8 mouse cellular contexts compared by ENCODE assay signal in the genomic region with DNA sequence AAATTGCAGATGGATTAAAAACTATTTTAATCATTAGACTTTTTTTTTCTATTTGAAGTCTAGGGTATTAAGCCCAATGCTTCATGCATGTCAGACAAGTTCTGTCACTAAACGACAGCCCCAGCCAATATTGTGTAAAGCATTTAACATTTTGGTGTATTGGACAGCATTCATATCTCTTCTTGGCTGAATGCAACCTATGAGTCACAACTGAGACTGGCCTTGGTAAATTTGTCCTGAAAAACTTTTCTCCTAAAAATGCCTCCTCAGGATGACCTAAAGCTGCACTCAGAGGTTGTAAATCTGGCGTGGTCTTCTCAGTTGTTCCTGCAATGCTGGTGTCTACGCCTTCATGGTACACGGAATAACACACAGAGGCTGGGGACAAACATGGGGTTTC.
"Had no signal": no experiment of that assay in that cellular context is flagged by ENCODE, and none has a peak within 500 bp of the region (broad histone marks: within the 10 kb centered on the region; RNA-seq: fewer than 3 reads in every experiment).

No protein-coding gene starts in this region.

- DNase-seq: kidney, postnatal 10 days; kidney, postnatal 36 days; left cerebral cortex, postnatal 4 days; liver, postnatal 0 days; lung, embryonic 14.5 days; retina, postnatal 1 day; thymus, adult 18-20 months; thymus, postnatal 36 days had no signal
